Mouse (Mus musculus) spleen, postnatal 36 days (tissue): ENCODE results near the gene Pecam1.
A peak's percentile ranks its signal among the peaks of the same experiment; 100 is the strongest.
"Not testable (repeated sequence)": the region's sequence is repeated elsewhere in the genome, so short reads cannot be mapped to it uniquely, and the experiment has no call there.

Experiments used
- DNase-seq, 2 experiments: peaks; one replicate each; pipeline ENCODE4 v3.0.0; 2022; ENCODE audit warnings: low spot score in 2 of 2, mixed read lengths in 1 of 2

The Pecam1 gene

DNA sequence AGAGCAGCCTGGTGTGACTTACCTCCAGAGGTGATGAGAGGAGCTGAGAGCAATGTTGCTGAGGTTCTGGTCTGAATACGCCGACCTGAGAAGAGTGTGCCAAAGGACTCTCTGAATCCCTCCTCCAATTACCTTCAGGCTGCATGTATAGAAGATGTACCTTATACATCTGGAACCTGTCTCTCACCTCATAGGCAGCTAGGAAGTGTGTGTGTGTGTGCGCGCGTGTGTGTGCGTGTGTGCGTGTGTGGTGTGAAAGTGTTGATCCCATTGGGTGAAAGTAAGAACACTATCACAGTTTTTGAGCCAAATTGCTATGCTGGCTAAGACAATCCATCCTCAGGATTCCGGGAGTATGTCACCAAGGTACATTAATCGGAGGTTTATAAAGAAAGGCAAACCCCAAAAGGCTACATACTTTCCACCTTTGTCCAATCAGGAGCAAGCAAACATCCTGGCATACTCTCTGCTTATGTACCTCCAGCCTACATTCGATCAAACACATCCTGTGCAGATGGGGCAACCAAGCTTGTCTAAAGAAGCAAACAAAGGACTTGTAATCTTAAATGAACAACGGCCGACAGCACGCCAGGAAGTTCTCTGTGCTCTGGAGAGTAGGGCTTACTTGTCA is at the start of gene Pecam1:
TSS of gene Pecam1 (minus strand) at position 508 of the 631 bp plus-strand sequence.
- peak; percentile 79 to 85 for DNase-seq

DNA sequence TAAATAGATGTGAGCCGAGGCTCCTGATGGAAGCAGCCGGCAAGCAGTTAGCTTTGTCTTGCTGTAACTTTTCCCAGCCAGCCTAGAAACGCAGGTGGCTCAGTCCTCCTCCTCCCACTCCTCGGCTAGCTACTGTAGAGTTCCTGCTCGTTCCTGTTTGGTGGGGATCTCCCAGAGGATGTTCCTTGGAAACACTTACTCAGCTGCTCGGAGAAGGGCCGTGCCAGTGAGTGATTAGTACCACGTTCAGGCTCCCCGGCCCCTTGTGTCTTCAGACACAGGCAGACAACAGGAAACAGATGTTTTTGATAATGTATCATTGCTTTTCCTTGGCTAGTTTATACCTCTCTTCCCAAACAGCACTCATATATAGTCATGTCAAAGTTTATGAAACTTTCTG is 45.3 kb upstream of the Pecam1 start:
- no peak for DNase-seq

DNA sequence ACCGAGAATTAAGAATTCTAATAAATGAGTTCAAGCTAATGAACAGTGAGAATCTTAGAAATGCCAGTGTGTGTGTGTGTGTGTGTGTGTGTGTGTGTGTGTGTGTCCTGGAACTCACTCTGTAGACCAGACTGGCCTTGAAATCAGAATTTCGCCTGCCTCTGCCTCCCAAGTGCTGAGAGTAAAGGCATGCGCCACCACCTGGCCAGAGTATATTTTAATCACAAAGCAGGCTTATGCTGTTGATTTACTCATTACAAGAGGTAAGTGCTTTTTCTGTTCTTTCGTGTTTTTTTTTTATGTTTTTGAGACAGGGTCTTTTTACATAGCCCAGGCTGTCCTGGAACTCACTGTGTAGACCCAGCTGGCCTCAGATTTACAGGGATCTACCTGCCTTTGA is 43.4 kb upstream of the Pecam1 start:
- no peak for DNase-seq

DNA sequence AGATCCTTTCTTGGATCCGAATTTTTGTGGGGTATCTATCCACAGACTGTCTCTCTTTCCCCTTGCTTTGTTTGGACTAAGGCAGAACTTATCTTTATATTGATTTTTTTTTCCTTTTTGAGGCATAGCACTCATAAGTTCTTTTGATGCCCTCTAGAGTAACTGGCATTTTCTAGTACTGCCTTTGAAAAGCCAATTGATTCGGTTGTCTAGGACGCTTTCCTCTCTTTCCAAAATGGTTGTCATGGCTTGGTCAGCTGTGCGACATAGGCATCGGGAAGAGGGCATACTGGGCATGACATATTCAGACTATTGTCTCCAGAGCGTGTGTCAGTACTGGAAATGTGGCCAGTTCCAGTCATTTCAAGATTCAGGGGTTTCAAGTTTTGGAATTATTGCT is 39.2 kb upstream of the Pecam1 start:
- DNase-seq, result no peak

DNA sequence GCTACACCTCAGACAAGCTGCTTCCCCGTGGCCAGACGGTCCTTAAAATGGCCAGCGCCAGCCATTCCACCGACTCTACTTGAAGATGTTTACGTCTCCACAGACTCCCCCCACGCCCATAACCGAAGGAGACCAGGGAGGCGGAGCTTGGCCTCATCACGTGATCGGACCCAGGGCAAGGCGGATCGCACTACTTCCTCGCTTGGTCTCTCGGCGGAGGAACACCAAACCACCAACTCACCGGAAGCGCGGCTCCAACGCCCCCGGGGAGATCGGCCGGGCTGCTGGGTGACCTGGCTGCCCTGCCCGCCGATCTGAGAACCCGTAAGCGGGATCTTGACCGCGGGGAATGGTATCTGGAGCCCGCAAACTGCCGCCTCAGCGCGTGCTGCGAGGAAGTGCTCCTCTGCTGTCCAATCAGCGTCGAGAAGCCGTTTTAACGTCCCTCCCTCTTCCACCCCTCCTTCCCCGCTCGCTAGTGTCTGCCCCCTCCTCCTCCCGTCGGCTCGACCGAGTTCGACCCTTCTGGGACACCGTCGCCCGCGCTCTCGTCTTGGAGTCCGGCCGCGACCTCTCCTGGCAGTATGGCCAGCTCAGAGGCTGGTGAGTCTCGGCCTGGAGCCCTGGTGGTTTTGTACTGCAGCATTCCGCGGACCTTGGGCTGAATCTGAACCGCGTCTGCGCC is 38.5 kb upstream of the Pecam1 start, which contains the start of the genes Ddx5 and Cep95:
TSS of gene Ddx5 (minus strand) at position 411 of the 685 bp plus-strand sequence.
TSS of gene Cep95 (plus strand) at position 478 of the 685 bp plus-strand sequence.
- DNase-seq, result peak; percentile 97 to 98

DNA sequence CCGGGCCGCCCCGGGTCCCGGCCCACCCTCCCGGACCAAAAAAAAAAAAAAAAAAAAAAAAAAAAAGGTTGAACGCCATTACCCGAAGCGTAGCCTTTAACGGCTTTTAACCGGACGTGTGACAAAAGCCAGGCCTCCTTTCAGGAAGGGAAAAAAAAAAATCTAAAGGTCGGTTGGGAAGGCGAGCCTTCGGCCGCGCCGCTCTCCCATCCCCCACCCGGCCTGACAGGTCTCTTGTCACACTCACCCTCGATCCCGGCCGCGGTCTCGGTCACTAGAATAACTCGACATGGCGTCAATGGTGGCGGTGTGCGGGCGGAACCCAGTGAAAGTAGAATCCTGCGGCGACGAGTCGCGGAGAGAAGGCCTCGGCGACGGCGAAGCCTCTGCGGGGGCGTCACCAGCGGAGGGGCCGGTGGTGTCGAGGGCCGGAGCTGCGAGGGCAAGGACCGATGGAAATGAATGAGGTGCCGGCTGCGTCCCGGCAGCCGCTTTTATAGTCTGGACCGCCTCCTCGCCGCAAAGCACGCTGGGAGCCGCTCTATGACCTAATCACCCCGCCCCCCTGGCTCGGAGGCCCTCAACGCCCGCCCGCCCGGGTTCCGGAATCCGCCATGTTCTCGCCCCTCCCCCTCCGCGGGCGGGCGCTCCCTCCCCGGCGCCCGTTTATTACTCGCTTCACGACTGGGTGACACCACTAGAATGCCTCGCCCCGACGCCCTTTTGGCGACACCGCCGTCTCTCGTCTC is 37.8 kb upstream of the Pecam1 start:
- DNase-seq, result peak; percentile 97 to 98

DNA sequence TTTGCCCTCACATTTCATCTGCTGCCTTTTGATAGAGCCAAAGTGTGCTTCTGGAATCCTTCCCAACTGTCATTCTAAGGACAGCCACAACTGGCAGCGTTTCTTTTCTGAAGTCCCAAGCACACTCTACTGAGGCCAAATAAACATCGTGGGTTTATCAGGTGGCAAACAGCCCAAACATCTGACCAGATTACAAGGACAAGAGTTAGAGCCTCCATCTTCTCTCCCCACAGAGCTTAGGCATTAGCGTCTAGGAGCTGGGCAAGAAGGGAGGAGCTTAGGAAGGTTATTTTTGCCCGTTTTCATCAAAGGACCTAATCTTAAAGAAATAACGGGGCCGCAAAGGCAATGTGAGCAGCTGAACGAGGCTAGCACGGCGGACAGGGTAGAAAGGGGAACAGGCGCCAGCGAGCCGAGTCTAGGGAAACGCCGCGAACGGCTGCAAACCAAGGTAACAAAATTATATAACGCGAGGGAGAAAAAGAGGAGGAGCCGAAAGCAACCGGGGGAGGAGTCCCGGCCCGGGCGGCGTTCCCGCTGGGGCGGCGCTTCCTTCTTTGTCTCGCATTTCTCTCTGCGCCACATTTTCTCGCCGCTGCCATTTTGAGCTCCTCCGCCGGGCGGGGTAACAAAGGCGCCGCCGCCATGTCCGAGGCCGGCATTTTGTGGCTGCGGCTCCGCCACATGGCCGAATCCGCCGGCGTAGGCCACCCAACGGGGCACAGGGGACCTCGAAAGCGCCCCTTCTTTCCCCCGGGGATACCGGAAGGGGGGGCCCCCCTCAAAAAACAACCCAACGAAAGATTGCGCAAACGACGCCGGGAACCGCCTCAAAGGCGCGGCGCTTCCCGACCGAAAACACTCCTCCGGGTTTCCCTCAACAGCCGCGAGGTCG is 37.0 kb upstream of the Pecam1 start:
- DNase-seq, result peak; percentile 90 to 92

DNA sequence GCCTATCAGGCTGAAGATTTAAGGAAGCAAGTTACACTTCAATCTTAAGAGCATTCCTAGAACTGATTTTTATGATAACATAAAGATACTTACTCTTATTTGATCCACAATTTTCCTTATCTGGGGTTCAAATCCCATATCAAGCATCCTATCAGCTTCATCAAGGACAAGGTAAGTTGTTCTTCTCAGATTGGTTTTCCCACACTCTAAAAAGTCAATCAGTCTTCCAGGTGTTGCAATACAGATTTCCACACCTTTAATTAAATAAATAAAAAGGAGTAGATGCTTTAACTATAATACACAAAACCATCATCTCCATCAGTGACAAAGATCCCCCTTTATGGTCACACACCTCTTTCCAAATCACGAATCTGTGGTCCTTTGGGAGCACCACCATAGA is 34.6 kb upstream of the Pecam1 start:
- no peak for DNase-seq

DNA sequence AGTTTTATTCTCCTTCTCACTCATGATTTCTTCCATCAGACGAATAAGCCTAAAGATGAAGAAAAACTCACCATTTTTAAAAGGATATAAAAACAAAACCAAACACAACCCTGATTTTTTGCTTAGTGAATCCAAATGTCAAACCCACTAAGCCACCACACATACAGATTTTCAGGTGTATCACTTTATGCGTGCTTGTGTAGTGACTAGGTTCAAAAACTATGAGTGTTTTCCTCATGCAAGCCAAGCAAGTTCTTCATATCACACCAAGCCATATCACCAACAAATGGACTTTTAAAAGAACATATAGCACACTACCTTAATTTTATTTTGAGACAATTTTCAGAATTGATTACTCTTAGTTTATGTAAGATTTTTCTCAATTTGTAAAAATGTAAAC is 34.0 kb upstream of the Pecam1 start:
- no peak for DNase-seq

DNA sequence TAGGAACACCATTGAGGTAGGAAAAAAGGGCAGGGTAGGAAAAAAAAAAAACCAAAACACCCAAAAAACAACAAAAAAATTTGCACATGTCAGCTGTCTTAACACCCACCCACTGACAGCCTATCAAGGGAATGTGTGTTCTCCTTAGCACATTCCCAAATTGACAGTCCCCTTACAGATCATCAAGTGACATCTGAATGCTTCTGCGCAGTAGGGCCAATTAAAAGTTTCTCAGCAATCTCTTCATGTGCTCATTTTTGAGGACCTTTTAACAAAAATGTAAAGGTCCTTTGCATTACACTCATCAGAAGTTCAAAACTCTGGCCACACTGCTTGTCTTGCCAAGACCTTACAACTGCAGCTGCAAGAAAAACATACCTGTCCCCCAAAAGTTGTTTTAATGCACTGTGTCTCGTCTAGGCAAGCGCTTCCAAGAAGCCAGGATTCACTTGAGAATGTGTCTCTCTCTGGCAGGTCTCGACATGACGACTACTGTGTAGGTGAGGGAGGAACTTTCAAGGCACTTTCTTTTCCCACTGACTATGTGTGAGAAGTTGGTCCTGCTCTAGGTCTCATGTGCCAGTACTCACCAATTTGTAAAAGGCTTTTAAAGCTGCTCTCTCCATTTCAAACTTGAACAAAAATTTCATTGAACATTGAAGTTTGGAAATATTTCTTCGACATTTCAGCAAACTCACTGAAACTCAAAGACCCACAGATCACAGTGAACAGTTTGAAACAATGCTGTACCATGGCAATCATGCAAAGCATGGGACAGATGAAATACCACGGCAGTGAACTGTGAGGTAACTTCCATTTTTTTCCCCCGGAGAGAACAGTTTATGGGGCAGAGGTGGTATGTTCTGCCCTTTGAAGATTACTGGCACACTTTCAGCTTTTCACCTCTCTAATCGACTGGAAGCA is 32.7 kb upstream of the Pecam1 start:
- DNase-seq, result no peak

DNA sequence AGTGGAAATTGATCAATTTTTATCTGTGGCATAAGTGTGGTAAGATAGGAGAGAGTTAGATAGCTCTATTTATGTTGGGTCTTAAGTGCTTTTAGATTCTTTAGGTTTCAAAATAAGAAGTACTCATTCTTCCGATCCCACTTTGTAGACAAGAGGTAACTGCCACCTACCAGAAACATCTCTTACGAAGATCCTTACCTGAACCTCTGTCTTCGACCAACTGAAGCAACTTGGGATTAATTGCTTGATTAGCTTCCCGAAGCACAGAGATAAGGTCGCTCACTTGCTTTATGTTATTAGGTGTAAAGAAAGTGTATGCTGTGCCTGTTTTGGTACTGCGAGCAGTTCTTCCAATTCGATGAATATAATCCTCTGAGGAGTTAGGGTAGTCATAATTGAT is 31.8 kb upstream of the Pecam1 start:
- not testable (repeated sequence) for DNase-seq

DNA sequence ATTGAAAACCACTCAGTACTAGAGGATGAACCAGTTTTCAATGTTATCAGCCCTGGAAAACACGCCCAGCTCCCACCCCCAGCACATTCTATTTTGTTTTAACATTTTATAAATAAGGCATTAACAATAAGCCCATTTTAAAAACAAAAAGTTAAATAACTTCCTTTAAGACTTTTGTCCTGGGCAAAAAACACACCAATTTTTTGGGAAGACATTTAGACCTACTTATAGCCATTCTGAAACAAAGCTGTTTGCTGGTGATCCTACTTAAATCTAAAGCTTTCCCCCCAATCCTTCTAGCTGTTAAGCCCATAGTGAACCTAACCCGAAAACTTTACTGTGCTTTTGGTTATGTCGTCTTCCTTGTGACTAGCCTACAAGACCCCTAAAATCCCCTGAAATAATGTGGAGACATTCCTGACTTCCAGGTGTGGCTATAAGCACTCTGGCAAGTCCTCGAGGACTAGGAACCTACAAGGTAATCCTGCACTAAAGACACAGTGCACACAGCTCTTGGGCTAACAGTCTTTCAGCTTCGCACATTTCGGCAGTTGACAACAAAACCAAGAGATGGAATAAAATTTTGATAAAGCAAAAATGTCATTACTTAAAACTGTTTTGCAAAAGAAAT is 30.3 kb upstream of the Pecam1 start:
- no peak for DNase-seq

DNA sequence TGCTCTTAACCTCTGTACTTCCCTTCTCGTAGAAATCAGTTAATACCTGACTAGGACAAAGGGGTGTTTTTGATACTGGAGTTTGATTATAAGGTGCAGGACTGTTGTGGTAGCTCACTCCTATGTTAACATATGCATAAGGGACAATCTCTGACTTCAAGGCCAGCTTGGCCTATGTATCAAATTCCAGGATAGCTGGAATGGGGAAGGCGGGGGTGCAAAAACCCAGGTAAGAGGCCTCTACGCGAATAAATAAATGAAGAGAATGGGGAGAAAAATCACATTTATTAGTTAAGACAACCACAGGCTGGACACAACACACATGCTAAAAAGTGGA is 29.6 kb upstream of the Pecam1 start:
- no peak for DNase-seq

DNA sequence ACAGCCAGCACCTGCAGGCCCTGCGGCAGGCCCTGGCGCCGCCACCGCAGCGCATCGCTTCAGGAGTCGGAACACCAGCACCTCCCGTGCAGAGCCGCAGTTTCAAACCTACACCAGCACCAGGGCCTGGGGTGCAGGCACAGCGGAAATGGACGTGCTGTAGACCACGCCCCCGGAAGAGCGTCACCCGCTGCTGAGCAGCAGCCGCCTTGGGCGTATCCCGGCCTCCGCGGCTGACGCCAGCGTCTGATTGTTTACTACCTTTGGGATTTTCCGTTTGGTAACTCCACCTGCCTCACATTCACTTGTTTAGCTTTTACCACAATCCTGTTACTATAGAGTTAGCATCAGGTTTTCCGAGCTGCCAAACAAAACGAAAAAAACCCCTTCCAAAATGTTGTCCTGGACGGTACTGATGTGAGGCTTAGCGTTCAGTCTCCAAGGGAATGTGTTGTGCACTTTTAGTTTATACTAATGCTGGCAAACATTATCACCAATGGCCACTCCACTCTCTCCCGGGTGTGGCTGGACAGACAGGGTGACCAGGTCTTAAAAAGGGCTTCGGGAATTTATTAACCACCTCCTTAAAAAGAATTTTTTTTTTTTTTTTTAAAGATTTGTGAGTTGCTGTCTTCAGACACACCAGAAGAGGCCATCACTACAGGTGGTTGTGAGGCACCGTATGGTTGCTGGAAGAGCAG is 29.1 kb upstream of the Pecam1 start, which contains the start of gene Polg2:
TSS of gene Polg2 (minus strand) at position 150 of the 701 bp plus-strand sequence.
- peak; percentile 93 to 94 for DNase-seq

DNA sequence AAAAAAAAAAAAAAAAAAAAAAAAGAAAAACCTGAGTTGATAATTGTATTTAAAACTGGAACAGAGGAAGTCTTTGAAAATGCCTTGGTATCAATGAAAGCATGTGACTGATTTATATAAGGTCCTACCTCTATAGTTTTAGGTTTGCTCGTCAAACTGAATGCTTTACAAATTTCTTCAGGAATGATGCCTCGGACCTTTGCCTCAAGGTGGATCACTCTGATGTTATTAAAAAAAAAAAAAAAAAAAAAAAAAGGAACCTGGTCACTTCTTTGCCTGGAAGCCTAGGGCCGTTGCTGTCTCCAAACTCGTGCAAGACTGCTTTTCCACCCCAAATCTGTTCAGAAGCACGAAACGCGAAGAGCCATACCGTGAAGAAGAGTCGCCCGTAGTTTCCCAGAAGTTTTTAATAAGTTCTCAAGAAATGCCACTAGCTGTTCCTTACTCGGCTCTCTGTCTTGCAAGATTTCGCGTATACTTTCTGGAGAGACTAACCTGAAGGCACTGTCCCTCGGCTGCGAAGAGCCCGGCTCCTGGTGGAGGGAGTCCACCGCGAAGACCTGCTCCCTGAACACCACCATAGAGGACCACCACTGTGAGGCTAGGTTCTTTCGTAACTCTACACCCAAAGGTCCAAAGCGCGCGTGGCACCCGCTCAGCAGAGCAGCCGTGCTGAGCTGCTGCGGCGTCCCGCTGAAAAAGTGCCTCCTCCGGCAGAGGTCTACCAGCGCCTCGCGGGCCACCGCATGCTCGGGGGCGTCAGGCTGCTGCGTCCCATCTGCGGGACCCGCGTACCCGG is 28.4 kb upstream of the Pecam1 start:
- no peak for DNase-seq

DNA sequence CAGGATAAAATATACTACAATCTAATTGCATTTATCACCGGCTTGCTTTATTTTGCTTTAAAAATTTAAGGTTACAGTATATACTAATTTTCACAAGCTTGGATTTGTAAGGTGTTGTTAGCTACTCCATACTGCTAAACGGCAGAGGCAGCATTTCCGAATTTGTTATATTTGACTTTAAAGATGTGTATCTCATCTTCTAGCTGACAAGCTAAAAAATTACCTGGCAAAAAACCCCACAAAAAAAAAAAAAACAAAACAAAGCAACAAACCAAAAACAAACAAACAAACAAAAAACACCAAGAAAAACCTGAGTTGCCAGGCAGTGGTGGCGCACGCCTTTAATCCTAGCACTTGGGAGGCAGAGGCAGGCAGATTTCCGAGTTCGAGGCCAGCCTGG is 27.7 kb upstream of the Pecam1 start:
- no peak for DNase-seq

DNA sequence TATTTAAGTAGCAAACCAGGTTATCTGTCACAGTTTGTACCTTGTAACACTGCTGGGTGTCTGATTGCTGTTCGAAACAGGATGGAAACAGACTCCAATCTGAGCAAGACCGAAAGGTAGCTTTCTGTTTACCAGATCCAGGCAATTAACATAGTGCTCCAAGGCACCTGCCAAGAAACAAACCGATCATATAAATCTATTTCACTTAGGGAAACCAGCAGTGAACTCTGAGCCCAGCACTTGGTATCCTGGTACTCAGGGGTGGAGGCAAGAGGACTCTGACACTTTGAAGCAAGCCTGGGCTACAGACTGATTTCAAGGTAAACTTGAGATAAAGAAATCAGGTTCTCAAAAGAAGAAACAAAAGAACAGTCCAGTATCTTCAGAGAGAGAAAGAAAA is 27.0 kb upstream of the Pecam1 start:
- DNase-seq, result no peak

DNA sequence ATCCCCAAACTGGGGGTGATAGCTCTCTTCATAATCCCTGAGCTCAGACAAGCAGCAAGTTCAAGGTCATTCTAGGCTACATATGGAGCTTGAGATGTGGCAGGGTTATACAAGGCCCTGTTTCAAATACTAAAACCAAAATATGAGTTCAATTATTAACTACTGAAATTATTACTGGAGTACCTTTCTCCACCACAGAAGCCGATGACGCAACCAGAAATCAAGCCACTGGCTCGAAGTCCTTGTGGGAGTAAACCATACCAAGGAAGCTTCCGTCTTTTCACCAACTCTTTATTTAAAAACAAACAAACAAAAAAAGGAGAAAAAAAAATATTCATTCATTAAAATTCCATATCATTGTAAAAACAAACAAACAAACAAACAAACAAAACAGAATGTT is 26.5 kb upstream of the Pecam1 start:
- no peak for DNase-seq

DNA sequence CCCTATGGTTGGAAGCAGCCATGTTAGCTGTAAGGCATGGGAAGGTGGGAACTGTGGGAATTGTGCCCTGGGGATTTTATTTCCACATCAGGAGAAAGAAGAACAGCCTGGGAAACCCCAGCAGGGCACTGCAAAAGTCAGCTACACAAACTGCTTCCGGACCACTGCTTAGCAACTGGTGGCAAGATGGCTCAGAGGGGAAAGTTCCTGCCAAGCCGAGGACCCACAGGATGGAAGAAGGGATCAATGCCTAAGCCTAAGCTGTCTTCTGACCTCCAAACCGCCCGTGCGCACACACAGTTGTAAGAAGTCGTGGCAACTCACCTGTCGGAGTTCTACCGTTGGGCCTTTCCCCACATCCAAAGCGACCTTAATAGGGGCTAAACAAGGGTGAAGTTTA is 22.6 kb upstream of the Pecam1 start:
- DNase-seq, result no peak
